Mouse (Mus musculus) embryonic facial prominence, embryonic 10.5 days (tissue): Measurements from ENCODE around the gene Fam76a. TPM values are rescaled to one million over a fixed set of nuclear protein-coding genes. Genes with fewer than 3 reads are reported as not detected.

Experiments used
- DNase-seq: peaks from one replicate; pipeline ENCODE4 v3.0.0-alpha.2; 2017; ENCODE audit warnings: low spot score
- H3K27ac ChIP-seq: fragments of 300-500 bp; sonication (generic); replicated peaks from 2 replicates; pipeline ENCODE4 v1.5.1; 2016; ENCODE audit warnings: mild to moderate bottlenecking
- H3K27me3 ChIP-seq: fragments of 300-500 bp; sonication (generic); replicated peaks from 2 replicates; pipeline ENCODE4 v1.6.1; 2016; ENCODE audit warnings: low read depth, mild to moderate bottlenecking; ENCODE audit not compliant: poor library complexity, severe bottlenecking
- H3K36me3 ChIP-seq: fragments of 300-500 bp; sonication (generic); replicated peaks from 2 replicates; pipeline ENCODE4 v1.6.1; 2016; ENCODE audit warnings: mild to moderate bottlenecking, moderate library complexity
- H3K4me1 ChIP-seq: fragments of 300-500 bp; sonication (generic); 2 replicates; pipeline ENCODE4 v1.6.1; 2016
- H3K4me3 ChIP-seq: fragments of 300-500 bp; sonication (generic); 2 replicates; pipeline ENCODE4 v1.5.1; 2016; ENCODE audit warnings: mild to moderate bottlenecking, moderate library complexity
- H3K9me3 ChIP-seq: fragments of 300-500 bp; sonication (generic); 2 replicates; pipeline ENCODE4 v1.6.1; 2016; ENCODE audit warnings: mild to moderate bottlenecking
- WGBS: fragments of 180-500 bp; shearing (Covaris S2); methylation state at CpG from one replicate; pipeline ENCODE4 v1.1.7; 2016; 5-methylcytosine and 5-hydroxymethylcytosine counted together
- polyA plus RNA-seq: library from polyadenylated mRNA; unstranded; fragments of >200 nt; fragmentation: Nextera tagmentation; extraction: Ambion mirVana; gene quantifications from 2 replicates; pipeline ENCODE4 v1.2.1, GENCODE M21; 2016

The Fam76a gene
- polyA plus RNA-seq, 1 experiment from 2014 or later: 31.0 TPM

- Histone ChIP-seq H3K27me3 (no peaks in the 10 kb centered on the region), H3K4me1 (no peaks in the 10 kb centered on the region), H3K9me3 (no peaks in the 10 kb centered on the region), H3K4me3 (no peak overlapping the region), H3K36me3 (peaks cover 90% of the 10 kb centered on the region), H3K27ac (no peak overlapping the region)
- 95% methylated on average over 2 of the region's 2 CpGs for WGBS
- DNase-seq: no peak
Observed at GRCm38 (mm10) chr4:132864856-132865255, 57.5 kb downstream of the Fam76a start.

DNA sequence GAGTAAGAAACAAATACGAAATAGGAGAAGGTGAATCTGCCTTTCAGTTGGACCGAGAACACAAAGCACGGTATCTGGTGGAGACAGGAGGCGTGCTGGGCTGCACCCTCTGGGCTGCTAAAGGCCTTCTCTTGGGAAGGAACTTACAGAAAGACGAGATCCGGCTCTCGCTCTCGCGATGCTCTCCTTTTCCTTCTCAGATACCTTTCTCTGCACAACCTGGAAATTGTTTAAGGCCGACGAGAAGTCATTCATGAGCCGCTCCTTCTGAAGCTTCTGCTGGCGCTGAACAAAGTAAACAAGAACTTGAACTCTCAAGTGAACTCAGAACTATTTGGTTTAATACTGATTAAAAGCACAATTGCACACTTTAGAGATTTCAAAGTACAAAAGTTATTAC, 59.3 kb downstream of the Fam76a start:
- Histone ChIP-seq H3K4me3 (no peak overlapping the region), H3K36me3 (peaks cover 90% of the 10 kb centered on the region), H3K9me3 (no peaks in the 10 kb centered on the region), H3K4me1 (no peaks in the 10 kb centered on the region), H3K27ac (no peak overlapping the region), H3K27me3 (no peaks in the 10 kb centered on the region)
- no peak for DNase-seq
- WGBS: 92% methylated on average over 13 of the region's 13 CpGs

- no peak overlapping the region for H3K27ac ChIP-seq
- no peak overlapping the region for H3K4me3 ChIP-seq
- peaks cover 90% of the 10 kb centered on the region for H3K36me3 ChIP-seq
- H3K27me3 ChIP-seq: no peaks in the 10 kb centered on the region
- DNase-seq: no peak
- H3K4me1 ChIP-seq: no peaks in the 10 kb centered on the region
- H3K9me3 ChIP-seq: no peaks in the 10 kb centered on the region
- WGBS: 88% methylated on average over 1 of the region's 1 CpGs
Observed at GRCm38 (mm10) chr4:132860880-132861279, 61.5 kb downstream of the Fam76a start.

Other genes with a start within 250 kb of the Fam76a start
- gene Xkr8, start 190.0 kb downstream of the Fam76a start, polyA plus RNA-seq: 5.1 and 5.7 TPM in 2 replicates
- 4.3 and 4.4 TPM in 2 replicates for gene Smpdl3b, start 165.3 kb downstream of the Fam76a start, polyA plus RNA-seq
- 173 and 192 TPM in 2 replicates for gene Rpa2, start 154.2 kb downstream of the Fam76a start, polyA plus RNA-seq
- 0.69 and 0.80 TPM in 2 replicates for gene Themis2, start 126.2 kb downstream of the Fam76a start, polyA plus RNA-seq
- gene Ppp1r8, start 79.4 kb downstream of the Fam76a start, polyA plus RNA-seq: 80.3 and 81.8 TPM in 2 replicates
- gene Stx12, start 38.0 kb downstream of the Fam76a start, polyA plus RNA-seq: 53.5 and 58.7 TPM in 2 replicates
- 0.16 and 0.21 TPM in 2 replicates for gene Fgr, start 51.5 kb upstream of the Fam76a start, polyA plus RNA-seq
- gene Ahdc1, start 88.7 kb upstream of the Fam76a start, polyA plus RNA-seq: 11.5 and 11.6 TPM in 2 replicates
- 66.7 and 73.0 TPM in 2 replicates for gene Wasf2, start 207.9 kb upstream of the Fam76a start, polyA plus RNA-seq